Mouse (Mus musculus) cerebellum, adult 2 months (tissue): ENCODE results near the gene Cdh1.

Experiments
- CTCF ChIP-seq: fragments of 200-500 bp; IDR thresholded peaks from 2 replicates; pipeline ENCODE4 v1.5.1; 2011; ENCODE audit warnings: low read depth, mild to moderate bottlenecking, control low read depth, low read length, moderate library complexity, borderline replicate concordance; ENCODE audit not compliant: insufficient read depth
- POLR2A ChIP-seq: fragments of 200-500 bp; IDR thresholded peaks from 2 replicates; pipeline ENCODE4 v1.6.1; 2011; ENCODE audit warnings: low read length, control low read depth, borderline replicate concordance; ENCODE audit not compliant: insufficient read depth

DNA sequence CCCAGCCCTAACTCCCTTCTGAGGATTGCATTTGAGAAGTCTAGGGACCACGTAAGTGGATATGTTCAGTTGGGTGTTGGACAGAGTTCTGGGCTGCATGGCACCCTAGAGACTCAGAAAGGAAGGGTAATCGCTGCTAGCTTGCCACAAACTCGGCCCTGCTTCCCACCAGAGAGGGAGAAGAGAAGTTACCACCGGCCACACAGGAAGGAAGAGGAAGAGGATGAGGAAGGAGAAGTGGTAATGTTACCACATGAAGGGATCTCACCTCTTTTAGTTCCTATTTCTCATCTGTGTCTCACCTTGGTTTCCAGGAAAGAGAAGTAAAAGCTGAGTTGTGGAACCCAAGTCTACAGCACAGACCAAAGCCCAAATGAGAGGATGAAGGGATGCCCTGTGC lies 28.9 kb upstream of the Cdh1 start:
- TF ChIP-seq CTCF (no peak), POLR2A (no peak)
